Mouse (Mus musculus) neural tube, embryonic 11.5 days (tissue): ENCODE results near the gene Hand1. TPM values are rescaled to one million over a fixed set of nuclear protein-coding genes. Genes with fewer than 3 reads are reported as not detected.

Experiments
- ATAC-seq: fragments of 200-750 bp; cut with Nextera tagmentation; 2 replicates; pipeline ENCODE4 v1.8.0; 2017; ENCODE audit warnings: moderate number of reproducible peaks, mild to moderate bottlenecking, moderate TSS enrichment, moderate library complexity; ENCODE audit not compliant: insufficient read depth, low FRiP score, low TSS enrichment
- DNase-seq: peaks from one replicate; pipeline ENCODE4 v3.0.0-alpha.2; 2015; ENCODE audit warnings: low spot score
- H3K27ac ChIP-seq: fragments of 300-500 bp; sonication (generic); 2 replicates; pipeline ENCODE4 v1.5.1; 2014; ENCODE audit warnings: low read depth, mild to moderate bottlenecking, low read length
- H3K27me3 ChIP-seq: fragments of 300-500 bp; sonication (generic); 2 replicates; pipeline ENCODE4 v1.6.1; 2014; ENCODE audit warnings: mild to moderate bottlenecking, low read length, mixed read lengths; ENCODE audit not compliant: control insufficient read depth, insufficient read depth
- H3K36me3 ChIP-seq: fragments of 300-500 bp; sonication (generic); 2 replicates; pipeline ENCODE4 v1.6.1; 2014; ENCODE audit warnings: mild to moderate bottlenecking, low read length, moderate library complexity, mixed read lengths; ENCODE audit not compliant: control insufficient read depth, insufficient read depth
- H3K4me1 ChIP-seq: fragments of 300-500 bp; sonication (generic); 2 replicates; pipeline ENCODE4 v1.6.1; 2014; ENCODE audit warnings: low read length, mixed read lengths; ENCODE audit not compliant: control insufficient read depth, insufficient read depth
- H3K4me2 ChIP-seq: fragments of 300-500 bp; sonication (generic); 2 replicates; pipeline ENCODE4 v1.6.1; 2014; ENCODE audit warnings: low read depth, mild to moderate bottlenecking, moderate library complexity
- H3K4me3 ChIP-seq: fragments of 300-500 bp; sonication (generic); 2 replicates; pipeline ENCODE4 v1.5.1; 2014; ENCODE audit warnings: low read depth, low read length
- H3K9ac ChIP-seq: fragments of 300-500 bp; sonication (generic); 2 replicates; pipeline ENCODE4 v1.6.1; 2014; ENCODE audit warnings: mild to moderate bottlenecking, low read length
- H3K9me3 ChIP-seq: fragments of 300-500 bp; sonication (generic); 2 replicates; pipeline ENCODE4 v1.6.1; 2016; ENCODE audit warnings: low read length; ENCODE audit not compliant: control insufficient read depth
- WGBS: fragments of 180-500 bp; shearing (Covaris S2); extraction: QIAGEN DNeasy Blood & Tissue Kit; methylation state at CpG from one replicate; pipeline ENCODE4 v1.1.7; 2014; 5-methylcytosine and 5-hydroxymethylcytosine counted together
- polyA plus RNA-seq: library from polyadenylated mRNA; unstranded; fragments of >200 nt; fragmentation: Nextera tagmentation; extraction: Ambion mirVana; gene quantifications from 2 replicates; pipeline ENCODE4 v1.2.1, GENCODE M21; 2014

Gene Hand1
- polyA plus RNA-seq, 1 experiment from 2014 or later, result 0.54 TPM

DNA sequence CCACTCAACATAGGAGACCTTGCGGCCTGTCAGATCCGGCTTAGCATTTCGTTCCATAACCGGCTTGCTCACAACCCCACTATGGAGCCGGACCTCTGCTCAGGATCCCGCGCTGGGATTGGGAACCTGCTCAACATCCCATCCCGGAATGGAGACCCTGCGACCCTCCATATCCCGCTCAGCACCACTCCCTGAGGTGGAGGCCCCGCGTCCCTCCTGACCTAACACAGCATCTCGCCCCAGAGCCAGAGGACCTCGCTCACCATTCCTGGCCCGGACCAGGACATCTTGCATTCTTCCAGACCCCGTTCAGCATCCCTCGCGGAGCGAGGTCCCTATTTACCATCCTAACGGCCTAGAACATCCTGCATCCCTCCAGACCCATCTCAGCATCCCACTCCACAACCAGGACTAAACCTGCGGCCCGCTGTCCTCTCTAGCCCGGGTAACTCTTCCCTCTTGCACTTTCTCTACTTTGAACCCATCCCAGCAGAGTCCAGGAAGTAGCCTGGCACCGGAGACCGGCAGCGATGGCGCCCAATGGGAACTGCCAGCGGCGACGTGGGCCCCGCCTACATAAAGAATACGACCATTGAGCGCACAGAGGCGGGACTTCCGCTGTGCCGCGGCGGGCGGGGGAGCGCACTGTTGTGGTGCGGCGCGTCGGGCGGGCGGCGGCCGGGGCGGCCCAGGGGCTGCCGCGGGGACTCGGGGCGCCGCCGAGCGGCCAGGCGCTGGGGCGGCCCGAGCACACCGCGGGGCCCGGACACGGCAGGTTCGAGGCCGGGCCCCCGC, 31.4 kb downstream of the Hand1 start, which contains the start of gene Sap30l:
Sap30l (plus strand) TSS at position 667 of the 795 bp plus-strand sequence.
- peak within 1 kb of the TSS; percentile 87 for H3K9ac ChIP-seq
- WGBS, result under 1% methylated on average over 39 of the region's 66 CpGs

DNA sequence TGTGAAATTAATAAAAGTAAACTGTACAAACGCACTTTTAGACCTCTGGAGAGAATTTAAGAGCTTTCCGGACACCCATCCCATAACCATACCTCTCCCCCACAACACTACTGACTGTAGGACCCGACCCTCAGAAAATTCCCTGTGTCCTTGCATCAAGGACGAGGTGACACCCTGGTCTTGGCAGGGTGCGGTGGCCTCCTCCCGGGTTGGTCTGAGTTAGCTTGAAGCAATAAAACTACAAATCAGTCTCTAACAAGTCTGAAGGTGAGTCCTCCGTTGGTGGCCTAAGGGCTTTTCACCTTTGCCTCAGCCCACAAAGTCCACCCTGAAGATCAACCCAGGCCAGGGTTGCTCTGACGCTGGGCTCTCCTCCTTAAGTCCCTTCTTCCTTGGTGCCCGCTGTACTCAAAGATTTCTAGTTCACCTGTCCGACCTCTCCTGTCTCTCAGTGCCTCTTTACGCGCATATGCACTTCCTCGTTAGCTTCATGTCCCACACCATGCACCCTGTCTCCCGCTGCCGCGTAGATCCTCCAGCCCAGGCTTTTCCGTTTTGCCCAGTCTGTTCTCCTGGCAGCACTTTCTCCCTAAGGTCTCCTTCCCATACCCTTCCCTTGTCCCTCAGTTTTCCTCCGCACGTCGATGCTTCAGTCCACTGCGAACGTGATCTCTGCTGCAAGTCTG, 32.2 kb downstream of the Hand1 start:
- H3K9ac ChIP-seq, result peak overlapping the region; percentile 87
- no peak for ATAC-seq
- H3K4me3 ChIP-seq, result peak overlapping the region; percentile 98

More for the DNA sequence above, 31.4 kb downstream of the Hand1 start, which contains the start of gene Sap30l:
- peak within 1 kb of the TSS; percentile 95 for H3K4me2 ChIP-seq
- ATAC-seq (peak; percentile 97), DNase-seq (peak; percentile 98)
- peaks cover 18% of the 10 kb centered on the region for H3K4me1 ChIP-seq
- H3K27ac ChIP-seq, result peak within 1 kb of the TSS; percentile 49
- H3K9me3 ChIP-seq, result no peaks in the 10 kb centered on the region
- H3K4me3 ChIP-seq, result peak within 1 kb of the TSS; percentile 98
- H3K27me3 ChIP-seq, result no peaks in the 10 kb centered on the region
- H3K36me3 ChIP-seq, result no peaks in the 10 kb centered on the region

DNA sequence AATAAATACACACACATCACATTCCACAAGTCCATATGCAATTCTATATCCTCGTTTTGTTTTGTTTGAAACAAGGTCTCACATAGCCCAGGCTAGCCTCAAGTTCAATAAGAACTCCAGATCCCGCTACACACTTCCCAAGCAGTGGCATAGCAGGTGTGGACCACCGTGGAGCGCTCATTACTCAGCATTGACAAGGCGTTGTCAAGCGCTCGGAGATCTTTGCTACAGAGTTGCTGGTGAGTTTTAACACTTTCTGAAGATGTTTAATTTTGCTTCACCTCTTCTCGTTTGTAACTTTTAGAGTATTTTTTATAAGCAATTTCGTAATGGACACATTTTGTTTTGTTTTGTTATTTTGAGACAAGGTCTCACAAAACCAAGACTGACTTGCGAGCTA, 33.2 kb downstream of the Hand1 start:
- Histone ChIP-seq H3K27me3 (no peaks in the 10 kb centered on the region), H3K4me2 (no peak overlapping the region), H3K27ac (no peak overlapping the region), H3K4me3 (no peak overlapping the region), H3K9me3 (no peaks in the 10 kb centered on the region), H3K9ac (no peak overlapping the region), H3K4me1 (peaks cover 18% of the 10 kb centered on the region), H3K36me3 (no peaks in the 10 kb centered on the region)
- DNase-seq (no peak), ATAC-seq (no peak)
- WGBS, result 81% methylated on average over 10 of the region's 10 CpGs

More for the DNA sequence above, 32.2 kb downstream of the Hand1 start:
- Histone ChIP-seq H3K4me2 (peak overlapping the region; percentile 95), H3K27ac (peak overlapping the region; percentile 49; the same call in 1 of the 2 replicates), H3K9me3 (no peaks in the 10 kb centered on the region), H3K27me3 (no peaks in the 10 kb centered on the region), H3K36me3 (no peaks in the 10 kb centered on the region), H3K4me1 (peaks cover 18% of the 10 kb centered on the region)
- 12% methylated on average over 22 of the region's 22 CpGs for WGBS
- no peak for DNase-seq

DNA sequence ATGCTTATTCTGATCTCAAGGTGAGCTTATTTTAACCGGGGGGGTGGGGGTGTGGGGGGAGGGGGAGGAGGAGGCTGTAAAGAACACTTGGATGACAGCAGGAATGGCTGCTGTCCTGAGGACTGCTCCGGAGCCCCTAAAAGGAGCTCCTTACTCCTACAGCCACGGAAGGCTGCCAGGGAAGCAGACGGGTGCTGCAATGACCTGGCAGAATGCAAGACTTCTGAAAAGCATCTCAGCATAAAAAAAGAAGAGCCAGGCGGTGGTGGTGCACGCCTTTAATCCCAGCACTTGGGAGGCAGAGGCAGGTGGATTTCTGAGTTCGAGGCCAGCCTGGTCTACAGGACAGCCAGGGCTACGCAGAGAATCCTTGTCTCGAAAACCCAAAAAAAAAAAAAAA, 34.8 kb downstream of the Hand1 start:
- DNase-seq (no peak), ATAC-seq (no peak)
- Histone ChIP-seq H3K9me3 (no peaks in the 10 kb centered on the region), H3K4me1 (peaks cover 14% of the 10 kb centered on the region), H3K9ac (no peak overlapping the region), H3K36me3 (no peaks in the 10 kb centered on the region), H3K4me2 (no peak overlapping the region), H3K27me3 (no peaks in the 10 kb centered on the region), H3K27ac (no peak overlapping the region), H3K4me3 (no peak overlapping the region)
- WGBS, result 81% methylated on average over 9 of the region's 9 CpGs

DNA sequence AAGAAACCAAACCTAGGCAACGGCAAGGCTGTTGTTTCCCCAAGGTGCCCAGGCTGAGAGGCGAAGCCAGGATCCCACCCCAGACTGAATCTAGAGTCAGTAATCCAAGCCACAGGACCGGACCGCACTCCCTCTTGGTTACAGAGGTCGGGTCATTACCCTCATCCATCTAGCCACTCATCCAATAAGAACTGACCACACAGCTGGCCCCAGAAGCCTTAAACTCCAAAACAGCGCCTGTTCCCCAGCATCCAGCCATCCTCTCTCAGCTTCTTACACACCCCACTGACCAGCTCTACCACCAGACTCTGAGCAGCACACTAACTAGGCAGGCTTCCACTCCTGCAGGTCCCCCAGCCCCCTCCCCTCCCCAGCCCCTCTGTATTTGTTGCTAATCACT, 37.5 kb downstream of the Hand1 start:
- Histone ChIP-seq H3K27ac (no peak overlapping the region), H3K36me3 (no peaks in the 10 kb centered on the region), H3K27me3 (no peaks in the 10 kb centered on the region), H3K9ac (no peak overlapping the region), H3K4me2 (no peak overlapping the region), H3K4me1 (peaks cover under 1% of the 10 kb centered on the region), H3K4me3 (no peak overlapping the region), H3K9me3 (no peaks in the 10 kb centered on the region)
- ATAC-seq (no peak), DNase-seq (no peak)
- WGBS, result 47% methylated on average over 6 of the region's 6 CpGs

DNA sequence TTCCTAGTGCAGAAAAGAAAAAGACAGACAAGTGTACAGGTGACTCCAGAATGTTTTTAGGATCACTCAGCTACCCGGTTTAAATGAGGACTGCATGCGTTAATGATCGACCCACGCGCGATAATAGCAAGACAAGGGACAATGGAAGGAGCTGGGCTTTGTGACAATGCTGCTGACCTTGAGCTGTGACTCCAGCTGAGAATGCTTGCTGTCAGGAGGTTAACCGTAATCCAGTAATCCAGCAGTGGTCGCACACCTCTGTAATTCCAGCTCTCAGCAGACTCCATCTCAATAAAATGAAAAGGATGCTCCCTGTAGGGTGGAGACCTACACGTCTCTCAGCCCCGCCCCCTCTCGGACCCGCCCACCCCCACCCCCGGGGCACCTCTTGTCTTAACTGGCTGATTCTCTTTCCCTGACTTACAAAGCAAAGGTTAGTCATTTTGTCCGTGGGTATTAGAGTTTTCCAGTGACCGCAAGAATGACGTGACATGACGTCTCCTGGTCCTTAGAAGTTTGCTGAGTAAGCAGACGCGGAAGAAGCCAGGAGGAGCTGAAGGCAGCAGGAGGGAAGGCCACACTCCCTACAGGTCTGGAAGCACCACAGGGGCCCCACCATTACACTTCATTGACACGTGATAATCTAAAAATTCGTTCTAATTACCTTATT, 41.6 kb downstream of the Hand1 start:
- Histone ChIP-seq H3K9ac (no peak overlapping the region), H3K27me3 (no peaks in the 10 kb centered on the region), H3K4me1 (no peaks in the 10 kb centered on the region), H3K27ac (no peak overlapping the region), H3K9me3 (no peaks in the 10 kb centered on the region), H3K36me3 (no peaks in the 10 kb centered on the region), H3K4me3 (no peak overlapping the region), H3K4me2 (no peak overlapping the region)
- ATAC-seq (no peak), DNase-seq (no peak)
- WGBS, result 24% methylated on average over 21 of the region's 21 CpGs

DNA sequence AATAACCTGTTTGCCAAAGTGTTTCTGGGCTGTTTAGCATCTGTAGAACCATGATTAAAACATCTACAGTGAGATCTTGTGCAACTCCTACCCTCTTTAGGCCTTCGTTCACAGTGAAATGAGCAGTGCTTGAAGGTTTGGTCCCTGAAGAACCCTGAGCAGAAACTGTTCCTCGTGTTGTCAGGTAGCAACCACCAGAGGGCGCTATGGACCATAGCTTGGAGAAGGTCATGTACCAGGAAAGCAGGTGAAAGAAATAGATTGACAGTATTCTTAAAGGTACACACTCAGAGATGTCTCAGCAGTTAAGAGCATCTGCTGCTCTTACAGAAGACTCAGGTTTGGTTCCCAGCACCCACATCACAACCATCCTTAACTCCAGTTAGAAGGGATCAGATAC, 44.7 kb downstream of the Hand1 start:
- DNase-seq, result no peak
- 34% methylated on average over 3 of the region's 3 CpGs for WGBS
- ATAC-seq, result no peak
- no peak overlapping the region for H3K4me3 ChIP-seq
- H3K4me2 ChIP-seq, result no peak overlapping the region
- H3K27me3 ChIP-seq, result no peaks in the 10 kb centered on the region
- no peak overlapping the region for H3K9ac ChIP-seq
- no peaks in the 10 kb centered on the region for H3K4me1 ChIP-seq
- no peaks in the 10 kb centered on the region for H3K9me3 ChIP-seq
- no peaks in the 10 kb centered on the region for H3K36me3 ChIP-seq
- no peak overlapping the region for H3K27ac ChIP-seq

DNA sequence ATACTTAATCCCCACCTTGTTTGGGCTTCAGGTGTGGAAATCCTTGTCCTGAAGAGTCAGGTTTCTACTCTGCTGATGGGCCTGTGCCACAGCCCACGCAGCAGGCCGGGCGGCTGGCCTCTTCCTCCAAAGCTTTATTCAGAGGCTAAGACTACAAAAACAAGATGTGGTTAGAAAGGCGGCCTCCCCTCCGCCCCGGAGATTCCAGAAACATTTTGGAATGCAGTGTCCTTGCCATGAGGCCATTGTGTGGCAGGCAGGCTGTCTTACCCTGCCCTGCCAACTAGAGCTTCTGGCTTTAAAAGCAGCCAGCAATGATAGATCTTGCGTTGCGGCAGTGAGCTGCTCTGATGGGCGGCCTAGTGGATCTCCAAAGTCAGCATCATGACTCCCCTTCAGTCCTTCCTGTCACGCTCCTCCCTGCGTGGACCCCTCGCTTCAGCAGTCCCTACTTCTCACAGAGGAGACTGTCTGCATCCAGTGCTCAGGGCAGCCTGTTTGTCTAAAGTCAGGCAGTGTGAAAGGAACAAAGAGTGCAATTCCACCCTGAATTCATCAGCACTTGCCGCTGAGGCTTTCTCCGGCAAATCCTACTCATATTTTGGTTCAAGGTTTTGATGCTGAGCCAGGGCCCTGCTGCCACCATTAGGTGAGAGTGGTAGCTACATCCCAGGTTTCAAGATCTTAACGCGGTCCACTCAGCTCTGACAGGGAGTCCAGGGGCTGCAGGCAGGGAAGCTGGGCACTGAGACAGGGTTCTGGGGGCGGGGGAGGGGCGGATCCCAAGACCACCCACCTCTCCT, 45.8 kb downstream of the Hand1 start:
- peak; percentile 35 for DNase-seq
- Histone ChIP-seq H3K27ac (no peak overlapping the region), H3K4me2 (no peak overlapping the region), H3K36me3 (no peaks in the 10 kb centered on the region), H3K4me1 (no peaks in the 10 kb centered on the region), H3K4me3 (no peak overlapping the region), H3K27me3 (no peaks in the 10 kb centered on the region), H3K9me3 (no peaks in the 10 kb centered on the region), H3K9ac (peak overlapping the region; percentile 39)
- ATAC-seq, result no peak
- 40% methylated on average over 18 of the region's 18 CpGs for WGBS
